Mouse (Mus musculus) ES-Bruce4 (cell line): ENCODE measurements at regions not wholly inside any gene's neighbourhood (a gene's known extent, or its start where the extent isn't known, plus 50 kb on each side); places are given as distances from the start of the nearest gene placed in this dataset.

Experiments used
- H3K27ac ChIP-seq: 2 replicates; pipeline ENCODE4 v1.5.1; 2012; ENCODE audit warnings: low read length, inconsistent platforms; ENCODE audit not compliant: insufficient read depth
- H3K27me3 ChIP-seq: 2 replicates; pipeline ENCODE4 v1.6.1; 2012; ENCODE audit warnings: mild to moderate bottlenecking, low read length, inconsistent platforms; ENCODE audit not compliant: control insufficient read depth, poor library complexity, insufficient read depth, severe bottlenecking
- H3K36me3 ChIP-seq: 2 replicates; pipeline ENCODE4 v1.6.1; 2012; ENCODE audit warnings: inconsistent platforms, mild to moderate bottlenecking, low read length, moderate library complexity; ENCODE audit not compliant: control insufficient read depth, poor library complexity, insufficient read depth, severe bottlenecking
- H3K4me1 ChIP-seq: one replicate; pipeline ENCODE4 v1.8.1; 2011; ENCODE audit warnings: low read length; ENCODE audit not compliant: control insufficient read depth, insufficient read depth
- H3K4me3 ChIP-seq: 2 replicates; pipeline ENCODE4 v1.5.1; 2011; ENCODE audit warnings: low read depth, mild to moderate bottlenecking, low read length
- H3K9ac ChIP-seq: 2 replicates; pipeline ENCODE4 v1.6.1; 2012; ENCODE audit warnings: low read depth, mild to moderate bottlenecking, inconsistent platforms; ENCODE audit not compliant: poor library complexity, severe bottlenecking
- H3K9me3 ChIP-seq: replicated peaks from 2 replicates; pipeline ENCODE4 v1.6.1; 2012; ENCODE audit warnings: mild to moderate bottlenecking, low read length, inconsistent platforms; ENCODE audit not compliant: control insufficient read depth, poor library complexity, insufficient read depth, severe bottlenecking
- CTCF ChIP-seq: IDR thresholded peaks from one replicate; pipeline ENCODE4 v1.8.1; 2011; ENCODE audit warnings: low read depth, low read length
- EP300 ChIP-seq: IDR thresholded peaks from 2 replicates; pipeline ENCODE4 v1.6.1; 2011; ENCODE audit warnings: low read depth, low read length; ENCODE audit not compliant: insufficient read depth
- POLR2A ChIP-seq: IDR thresholded peaks from one replicate; pipeline ENCODE4 v1.8.1; 2011; ENCODE audit warnings: low read length; ENCODE audit not compliant: insufficient read depth

DNA sequence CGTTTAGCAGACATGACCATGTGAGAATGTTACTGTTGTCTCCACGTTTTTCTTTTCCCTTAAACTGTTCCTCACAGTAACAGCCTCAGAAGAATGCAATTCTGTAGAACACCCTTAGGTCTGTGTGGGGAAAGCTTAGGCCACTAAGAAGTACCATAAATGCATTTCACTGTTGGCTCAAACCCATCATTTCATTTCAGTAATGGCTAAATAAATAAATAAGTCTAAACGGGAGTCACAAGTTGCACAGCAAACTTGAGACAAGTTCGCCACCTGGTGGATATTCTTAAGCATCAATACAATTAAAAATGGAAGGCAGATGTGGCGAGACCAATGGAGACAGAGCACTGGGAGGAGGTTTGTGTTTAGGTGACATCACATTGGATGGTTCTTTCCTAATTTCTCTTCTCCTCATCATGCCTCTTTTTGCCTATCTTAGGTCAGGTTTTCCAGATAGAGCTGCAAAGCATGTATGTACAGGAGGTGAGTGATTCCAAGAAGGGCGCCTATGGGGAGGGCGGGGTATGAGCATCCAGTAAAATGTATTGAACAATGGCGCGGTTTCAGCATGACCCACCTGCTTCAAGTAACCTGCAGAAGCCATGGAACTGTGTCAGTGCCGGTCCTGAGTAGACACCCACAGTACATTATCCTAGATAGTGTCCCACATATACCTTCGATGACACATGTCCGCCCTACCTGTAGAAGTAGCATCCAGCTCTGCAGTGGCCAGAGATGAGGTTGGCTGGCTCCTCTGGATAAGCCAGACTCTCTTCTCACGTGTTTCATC lies 128.8 kb upstream of the Car8 start:
- Histone ChIP-seq H3K36me3 (no peaks in the 10 kb centered on the region), H3K9me3 (no peaks in the 10 kb centered on the region), H3K4me1 (no peaks in the 10 kb centered on the region), H3K9ac (no peak overlapping the region), H3K27me3 (no peaks in the 10 kb centered on the region), H3K27ac (no peak overlapping the region), H3K4me3 (no peak overlapping the region)
- TF ChIP-seq CTCF = no peak
- no peak for TF ChIP-seq EP300
- no peak for TF ChIP-seq POLR2A

DNA sequence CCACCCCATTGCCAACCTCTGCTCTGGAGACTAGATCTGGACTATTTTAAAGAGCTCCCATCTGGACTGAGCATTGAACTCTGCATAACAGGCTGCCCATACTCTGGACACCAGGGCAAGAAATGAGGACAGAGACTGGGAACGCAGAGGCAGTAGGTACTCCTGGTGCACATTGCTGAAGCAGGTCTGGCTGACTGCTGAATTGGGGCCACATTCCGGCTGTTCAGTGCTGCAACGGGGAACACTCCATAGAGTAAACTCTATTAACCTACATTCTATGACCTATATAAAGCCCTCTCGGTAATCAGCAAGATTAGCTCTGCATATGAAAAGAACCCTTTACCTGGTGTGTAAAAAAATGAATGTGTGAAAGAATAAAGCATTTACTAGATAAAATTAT lies 128.1 kb upstream of the Car8 start:
- Histone ChIP-seq H3K4me3 (no peak overlapping the region), H3K27ac (no peak overlapping the region), H3K9me3 (no peaks in the 10 kb centered on the region), H3K27me3 (no peaks in the 10 kb centered on the region), H3K4me1 (no peaks in the 10 kb centered on the region), H3K9ac (no peak overlapping the region), H3K36me3 (no peaks in the 10 kb centered on the region)
- TF ChIP-seq POLR2A = no peak
- TF ChIP-seq EP300 = no peak
- TF ChIP-seq CTCF = no peak

DNA sequence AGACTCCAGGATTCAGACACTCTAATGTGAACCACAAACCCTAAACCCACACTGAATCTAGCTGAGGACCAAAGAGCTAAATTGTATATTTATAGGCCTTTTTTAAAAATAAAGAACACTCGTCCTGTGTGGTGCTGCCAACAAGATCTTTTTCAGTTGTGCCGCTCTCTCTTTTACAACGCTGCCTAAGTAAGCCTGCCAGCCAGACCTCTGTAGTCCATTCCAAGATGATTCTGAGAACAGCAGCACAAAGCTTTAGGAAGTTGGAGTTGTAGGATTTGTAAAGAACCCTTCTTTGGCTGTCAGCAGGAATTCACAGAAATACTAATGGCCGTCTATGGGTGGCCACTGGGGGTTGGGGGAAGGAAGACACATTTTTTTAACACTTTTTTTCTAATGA lies 123.6 kb upstream of the Car8 start:
- no peak for TF ChIP-seq EP300
- TF ChIP-seq CTCF = no peak
- TF ChIP-seq POLR2A = no peak
- no peaks in the 10 kb centered on the region for H3K9me3 ChIP-seq
- H3K9ac ChIP-seq = no peak overlapping the region
- H3K36me3 ChIP-seq = no peaks in the 10 kb centered on the region
- no peaks in the 10 kb centered on the region for H3K27me3 ChIP-seq
- no peaks in the 10 kb centered on the region for H3K4me1 ChIP-seq
- no peak overlapping the region for H3K4me3 ChIP-seq
- H3K27ac ChIP-seq = no peak overlapping the region

DNA sequence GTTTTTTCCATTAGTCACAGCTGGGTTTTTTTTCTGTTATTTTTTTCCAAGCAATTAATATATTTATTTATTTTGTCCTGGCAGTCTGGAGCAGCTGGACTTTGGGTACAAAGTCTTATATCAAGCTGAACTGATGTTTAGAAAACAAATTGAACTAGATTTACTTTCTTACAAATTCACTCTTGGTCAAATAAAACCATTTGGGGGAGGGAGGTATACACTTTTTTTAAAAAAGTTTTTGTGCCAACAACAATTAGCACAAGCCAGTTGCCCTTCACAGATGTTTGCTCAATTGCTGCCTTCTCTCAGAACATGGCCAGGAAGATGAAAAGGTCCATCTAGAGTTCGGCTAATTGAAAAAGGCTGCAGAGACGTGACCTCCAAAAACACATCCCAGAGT lies 123.1 kb upstream of the Car8 start:
- Histone ChIP-seq H3K4me3 (no peak overlapping the region), H3K27me3 (no peaks in the 10 kb centered on the region), H3K4me1 (no peaks in the 10 kb centered on the region), H3K9me3 (no peaks in the 10 kb centered on the region), H3K27ac (no peak overlapping the region), H3K9ac (no peak overlapping the region), H3K36me3 (no peaks in the 10 kb centered on the region)
- TF ChIP-seq POLR2A = no peak
- TF ChIP-seq EP300 = no peak
- TF ChIP-seq CTCF = no peak

DNA sequence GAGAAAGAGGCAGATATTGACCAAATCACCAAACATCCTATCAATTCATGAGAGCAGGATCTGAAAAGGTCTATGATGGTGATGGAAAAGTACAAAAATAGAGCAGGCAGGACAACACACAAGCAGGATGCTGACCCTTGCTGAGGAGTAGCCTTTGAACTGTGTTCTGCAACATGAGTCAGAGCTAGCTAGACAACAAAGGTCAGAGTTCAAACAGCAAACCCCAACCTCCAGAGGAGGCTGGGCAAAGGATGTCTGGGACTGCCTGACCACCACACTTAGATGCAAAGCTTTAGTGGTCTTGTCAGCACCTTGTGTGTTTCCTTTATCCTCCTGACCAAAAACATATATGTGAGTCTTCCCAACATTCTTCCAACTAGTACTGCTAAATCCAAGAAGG lies 122.5 kb upstream of the Car8 start:
- H3K9ac ChIP-seq = no peak overlapping the region
- no peaks in the 10 kb centered on the region for H3K4me1 ChIP-seq
- H3K27me3 ChIP-seq = no peaks in the 10 kb centered on the region
- H3K9me3 ChIP-seq = no peaks in the 10 kb centered on the region
- H3K4me3 ChIP-seq = no peak overlapping the region
- no peak for TF ChIP-seq CTCF
- TF ChIP-seq POLR2A = no peak
- TF ChIP-seq EP300 = no peak
- no peak overlapping the region for H3K27ac ChIP-seq
- H3K36me3 ChIP-seq = no peaks in the 10 kb centered on the region

DNA sequence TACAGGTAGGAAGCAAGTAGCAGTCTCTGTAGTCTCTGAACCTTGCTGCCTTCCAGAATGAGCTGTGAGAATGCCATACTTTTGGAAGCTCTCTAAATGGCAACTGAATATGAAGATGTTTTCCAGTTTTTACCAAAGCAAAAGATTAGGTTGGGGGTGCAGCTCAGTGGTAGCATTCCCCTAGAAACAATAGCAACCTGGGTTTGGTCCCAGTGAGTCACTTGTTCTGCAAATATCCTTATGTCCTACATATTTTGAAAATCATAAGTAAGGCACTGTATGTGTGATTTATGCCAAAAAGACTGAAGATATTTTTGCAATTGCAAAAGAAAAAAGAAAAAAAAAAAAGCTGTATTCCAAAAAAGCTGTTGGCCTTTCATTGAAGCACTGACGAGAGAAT lies 118.6 kb upstream of the Car8 start:
- no peaks in the 10 kb centered on the region for H3K9me3 ChIP-seq
- no peaks in the 10 kb centered on the region for H3K36me3 ChIP-seq
- H3K27ac ChIP-seq = no peak overlapping the region
- H3K9ac ChIP-seq = no peak overlapping the region
- no peak overlapping the region for H3K4me3 ChIP-seq
- TF ChIP-seq CTCF = no peak
- TF ChIP-seq EP300 = no peak
- no peak for TF ChIP-seq POLR2A
- no peaks in the 10 kb centered on the region for H3K27me3 ChIP-seq
- H3K4me1 ChIP-seq = no peaks in the 10 kb centered on the region
